Mouse (Mus musculus): ENCODE measurements around the gene Foxl2. TPM values are rescaled to one million over a fixed set of nuclear protein-coding genes. Genes with fewer than 3 reads are reported as not detected.

Gene Foxl2
- not detected in 2 replicates for polyA plus RNA-seq (2012; rRNA removed; ENCODE audit: low replicate concordance)

GRCm38 (mm10) chr9:98955103-98955715 lies at the start of gene Foxl2:
Foxl2 (plus strand) TSS chr9:98955288.

GRCm38 (mm10) chr9:98985800-98986475 lies 30.9 kb downstream of the Foxl2 start, which contains the start of gene Faim:
Faim (plus strand) TSS chr9:98986373.

Other genes with a start within 250 kb of the Foxl2 start
- gene Prr23a1, start 112.8 kb upstream of the Foxl2 start, polyA plus RNA-seq (2012; rRNA removed; ENCODE audit: low replicate concordance), result not detected in 2 replicates
- gene Prr23a2, start 98.8 kb upstream of the Foxl2 start, polyA plus RNA-seq (2012; rRNA removed; ENCODE audit: low replicate concordance), result not detected in 2 replicates
- gene Prr23a3, start 90.5 kb upstream of the Foxl2 start, polyA plus RNA-seq (2012; rRNA removed; ENCODE audit: low replicate concordance), result not detected in 2 replicates
- gene 7420426K07Rik, start 52.2 kb upstream of the Foxl2 start, polyA plus RNA-seq (2012; rRNA removed; ENCODE audit: low replicate concordance), result not detected in 2 replicates
- gene Faim, start 31.1 kb downstream of the Foxl2 start, polyA plus RNA-seq (2012; rRNA removed; ENCODE audit: low replicate concordance), result 0.13 and 0.33 TPM in 2 replicates
- 64.1 and 85.8 TPM in 2 replicates for gene Gm1123, start 80.4 kb downstream of the Foxl2 start, polyA plus RNA-seq (2012; rRNA removed; ENCODE audit: low replicate concordance)
- 0.93 and 1.5 TPM in 2 replicates for gene Pik3cb, start 185.3 kb downstream of the Foxl2 start, polyA plus RNA-seq (2012; rRNA removed; ENCODE audit: low replicate concordance)